Mouse (Mus musculus) kidney, postnatal 36 days (tissue): ENCODE results near the gene H2al1o.
"Not testable (repeated sequence)": the region's sequence is repeated elsewhere in the genome, so short reads cannot be mapped to it uniquely, and the experiment has no call there.

Experiments
- DNase-seq, 2 experiments: peaks; one replicate each; pipeline ENCODE4 v3.0.0; 2021 to 2022; ENCODE audit warnings: mixed read lengths in 2 of 2

Gene H2al1o

DNA sequence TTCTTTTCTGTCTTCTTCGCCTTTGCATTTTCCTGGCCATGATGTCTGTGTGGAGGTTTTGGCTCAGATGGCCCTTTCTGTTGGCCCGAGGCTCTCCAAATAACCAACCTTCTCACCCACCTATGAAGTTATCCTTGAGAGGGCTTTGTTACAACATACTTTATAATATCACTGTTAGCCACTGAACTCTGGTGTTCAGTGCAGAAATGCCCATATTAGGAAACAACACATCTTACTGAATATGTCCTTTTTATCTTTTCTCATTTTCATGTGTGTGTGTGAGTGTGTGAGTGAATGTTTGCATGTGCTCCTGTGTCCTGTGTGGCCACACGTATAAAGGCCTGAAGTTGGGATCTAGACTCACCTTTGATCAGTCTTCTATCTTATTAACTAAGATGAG, at the start of gene H2al1o:
Gene H2al1o, minus strand, starts transcription at position 101 of the 400 bp plus-strand sequence.
- not testable (repeated sequence) for DNase-seq

DNA sequence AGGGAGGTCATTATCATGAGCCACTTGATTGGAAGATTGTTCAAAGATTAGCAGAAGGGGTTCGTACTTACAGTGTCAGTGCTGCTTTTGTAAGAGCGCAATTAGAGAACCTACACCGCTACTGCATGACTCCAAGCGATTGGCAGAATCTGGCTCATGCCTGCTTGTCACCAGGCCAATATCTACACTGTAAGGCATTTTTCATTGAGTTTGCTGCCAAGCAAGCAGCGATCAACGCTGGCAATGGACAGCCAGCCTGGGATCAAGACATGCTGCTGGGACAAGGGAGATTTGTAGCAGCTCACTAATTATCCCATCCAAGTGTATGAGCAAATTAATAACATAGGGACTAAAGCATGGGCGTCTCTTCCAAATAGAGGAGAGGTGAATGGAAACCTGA, 25.8 kb upstream of the H2al1o start:
- DNase-seq: not testable (repeated sequence)

DNA sequence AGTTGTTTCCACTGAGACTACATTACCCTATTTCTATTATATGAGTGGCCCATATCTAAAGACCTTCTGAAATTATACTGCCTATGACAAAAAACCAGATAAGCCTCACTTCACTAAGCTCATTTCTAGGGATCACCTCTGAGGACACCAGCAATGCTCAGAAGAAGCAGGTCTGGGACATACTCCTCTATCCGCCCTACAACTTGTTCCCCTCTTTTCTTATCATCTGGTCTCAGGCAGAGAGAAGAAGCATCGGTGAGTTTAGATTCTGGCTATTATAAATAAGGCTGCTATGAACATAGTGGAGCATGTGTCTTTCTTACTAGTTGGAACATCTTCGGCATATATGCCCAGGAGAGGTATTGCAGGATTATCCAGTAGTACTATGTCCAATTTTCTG, 35.3 kb downstream of the H2al1o start:
- no peak for DNase-seq
